Mouse (Mus musculus): ENCODE measurements around the gene Zbtb16.

The Zbtb16 gene

DNA sequence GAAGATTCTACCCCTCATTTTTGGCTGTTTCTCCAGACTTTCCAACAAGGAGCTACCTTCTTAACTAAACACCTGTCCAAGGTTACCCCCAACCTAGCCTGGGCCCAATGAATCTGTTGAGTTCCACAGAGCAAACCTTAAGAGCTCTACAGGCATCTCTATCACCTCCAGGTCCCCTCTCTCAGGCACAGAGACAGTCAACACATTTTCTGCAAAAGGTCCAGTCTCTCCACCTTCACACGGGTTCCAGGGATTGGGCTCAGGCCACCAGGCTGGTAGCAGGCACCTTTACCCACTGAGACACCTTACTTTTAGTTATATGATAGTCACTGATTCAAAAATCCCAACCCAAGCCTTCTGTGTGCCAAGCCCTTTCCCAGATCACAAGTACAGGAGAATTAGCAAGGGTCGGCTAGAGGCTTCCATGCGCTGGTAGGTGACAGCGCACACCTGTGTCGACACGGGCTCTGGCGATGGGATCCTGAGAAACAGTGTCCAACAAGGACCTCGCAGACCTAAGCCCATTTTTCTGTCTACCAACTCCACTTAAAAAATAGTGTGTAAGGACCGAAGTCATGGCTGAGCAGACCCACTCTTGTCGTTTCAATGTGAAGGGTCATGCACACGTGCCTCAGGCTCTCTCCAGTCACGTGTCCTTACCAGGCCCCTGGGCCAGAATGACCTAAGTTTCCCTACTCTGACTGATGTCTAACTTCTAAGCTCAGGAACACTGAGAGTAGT is 101.1 kb downstream of the Zbtb16 start:
- no peak for TF ChIP-seq CTCF (conservative IDR thresholded peaks at IDR 0.05; ENCODE audit: low read length)
- no peak for TF ChIP-seq NANOG (IDR thresholded peaks at IDR 0.05; ENCODE audit: borderline replicate concordance, low read length)
- TF ChIP-seq POU5F1 (IDR thresholded peaks at IDR 0.05; ENCODE audit: borderline replicate concordance, low read length) = no peak
- no peaks in the 10 kb centered on the region for H3K36me3 ChIP-seq (ENCODE audit: insufficient read depth, low read length)

DNA sequence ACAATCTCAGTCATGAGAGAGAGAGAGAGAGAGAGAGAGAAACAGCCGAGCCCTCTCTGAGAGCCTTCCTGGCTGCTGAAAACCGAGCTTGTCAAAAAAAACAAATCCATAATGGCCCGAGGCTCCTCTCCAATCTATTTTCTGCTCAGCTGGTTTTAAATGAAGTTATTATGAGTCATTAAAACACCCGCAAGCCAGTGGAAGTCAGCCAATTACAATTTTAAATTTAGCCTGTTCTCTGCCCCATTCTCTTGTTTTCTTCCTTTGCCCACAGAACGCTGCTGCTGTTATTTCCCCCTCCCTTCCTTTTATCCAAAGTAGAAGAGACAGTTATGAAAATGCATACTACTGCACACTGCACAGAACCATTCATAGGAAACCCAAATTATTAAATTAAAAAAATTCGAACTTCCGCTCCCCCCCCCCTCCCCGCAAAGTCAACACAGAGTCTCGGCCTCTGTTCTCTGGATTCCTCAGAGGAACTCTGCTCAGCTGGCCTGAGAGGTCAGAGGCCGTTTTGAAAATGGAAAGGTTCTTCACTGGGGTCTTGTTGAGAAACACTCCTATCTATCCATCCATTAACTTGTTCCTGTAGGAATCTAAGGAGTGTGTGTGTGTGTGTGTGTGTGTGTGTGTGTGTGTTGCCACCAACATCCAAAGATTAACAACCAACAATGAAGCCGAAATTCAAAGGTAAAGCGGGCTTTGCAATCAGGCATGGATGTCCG is 102.0 kb downstream of the Zbtb16 start:
- Histone ChIP-seq H3K9me3 (ENCODE audit: low read length) (no peaks in the 10 kb centered on the region), H3K27me3 (ENCODE audit: insufficient read depth, low read length) (peaks cover 8% of the 10 kb centered on the region), H3K36me3 (ENCODE audit: insufficient read depth, low read length) (no peaks in the 10 kb centered on the region), H3K4me3 (replicated peaks; ENCODE audit: low read length) (no peak overlapping the region), H3K4me1 (replicated peaks; ENCODE audit: low read depth, low read length) (no peaks in the 10 kb centered on the region)
- no peak for TF ChIP-seq CTCF (conservative IDR thresholded peaks at IDR 0.05; ENCODE audit: low read length)
- no peak for TF ChIP-seq NANOG (IDR thresholded peaks at IDR 0.05; ENCODE audit: borderline replicate concordance, low read length)
- TF ChIP-seq POU5F1 (IDR thresholded peaks at IDR 0.05; ENCODE audit: borderline replicate concordance, low read length) = no peak

More for the DNA sequence above, 101.1 kb downstream of the Zbtb16 start:
- H3K4me1 ChIP-seq (replicated peaks; ENCODE audit: low read depth, low read length) = no peaks in the 10 kb centered on the region
- no peak overlapping the region for H3K4me3 ChIP-seq (replicated peaks; ENCODE audit: low read length)
- no peaks in the 10 kb centered on the region for H3K9me3 ChIP-seq (ENCODE audit: low read length)
- H3K27me3 ChIP-seq (ENCODE audit: insufficient read depth, low read length) = peaks cover 13% of the 10 kb centered on the region

DNA sequence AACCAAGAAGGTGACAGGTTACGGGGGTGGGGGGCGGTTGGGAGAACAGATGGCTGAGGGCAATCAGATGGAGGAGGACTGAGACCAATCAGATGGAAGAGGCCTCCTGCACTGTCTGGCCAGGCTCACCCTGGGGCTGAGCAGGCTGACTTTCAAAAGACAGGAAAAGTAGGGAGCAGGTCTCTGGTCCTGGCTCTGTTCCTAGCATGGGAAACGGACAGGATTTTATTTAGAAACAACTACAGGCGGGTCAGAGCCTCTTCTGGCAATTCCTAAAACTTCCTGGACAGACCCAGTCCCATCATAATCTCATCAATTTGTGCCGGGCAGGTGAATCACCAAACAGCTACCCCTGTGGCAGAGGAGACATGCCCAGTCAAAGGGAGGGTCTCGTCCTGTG is 102.9 kb downstream of the Zbtb16 start:
- H3K4me1 ChIP-seq (replicated peaks; ENCODE audit: low read depth, low read length) = no peaks in the 10 kb centered on the region
- TF ChIP-seq CTCF (conservative IDR thresholded peaks at IDR 0.05; ENCODE audit: low read length) (no peak), NANOG (IDR thresholded peaks at IDR 0.05; ENCODE audit: borderline replicate concordance, low read length) (no peak), POU5F1 (IDR thresholded peaks at IDR 0.05; ENCODE audit: borderline replicate concordance, low read length) (no peak)
- no peaks in the 10 kb centered on the region for H3K9me3 ChIP-seq (ENCODE audit: low read length)
- H3K27me3 ChIP-seq (ENCODE audit: insufficient read depth, low read length) = peaks cover 3% of the 10 kb centered on the region; the same call in 1 of the 2 replicates
- H3K36me3 ChIP-seq (ENCODE audit: insufficient read depth, low read length) = no peaks in the 10 kb centered on the region
- no peak overlapping the region for H3K4me3 ChIP-seq (replicated peaks; ENCODE audit: low read length)

DNA sequence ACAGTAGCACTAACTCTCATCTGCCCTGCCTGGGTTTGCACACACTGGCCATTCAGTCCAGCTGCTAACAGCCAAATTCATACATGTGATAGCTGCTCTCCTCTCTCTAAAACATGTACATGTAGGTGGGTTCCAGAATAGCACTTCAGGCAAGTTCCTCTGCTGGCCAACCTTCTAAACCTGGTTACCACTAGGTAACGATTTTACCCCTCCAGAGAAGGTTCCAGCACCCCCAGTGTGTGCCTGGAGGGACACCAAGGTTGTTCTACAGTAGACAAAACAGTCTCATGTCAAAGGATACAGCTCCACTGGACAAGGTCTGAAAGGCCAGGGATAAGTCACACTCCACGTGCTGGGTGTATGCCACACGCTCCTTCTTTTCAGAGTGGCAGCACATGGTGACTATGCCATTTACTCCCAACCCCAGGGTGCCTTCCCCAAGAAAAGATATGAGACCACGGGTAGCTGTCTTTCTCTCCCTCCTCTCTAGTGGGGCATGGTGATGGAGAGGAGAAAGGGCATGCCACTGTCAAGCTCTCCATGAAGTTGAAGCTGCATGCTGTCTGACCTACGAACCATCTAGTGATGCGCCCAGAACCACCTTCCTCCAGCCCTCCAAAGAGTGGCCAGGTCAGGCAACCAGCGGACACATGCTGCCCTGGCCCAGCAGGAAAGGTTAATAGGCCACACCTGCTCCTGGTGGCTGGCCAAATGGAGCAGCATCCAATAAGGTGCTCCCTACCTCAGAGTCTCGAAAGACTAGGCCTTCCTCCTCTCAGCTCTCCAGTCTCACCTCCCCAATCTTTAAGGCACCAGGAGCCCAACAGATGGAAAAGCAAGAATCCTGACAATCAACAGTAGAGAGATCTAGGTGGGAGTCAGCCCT is 104.1 kb downstream of the Zbtb16 start:
- TF ChIP-seq NANOG (IDR thresholded peaks at IDR 0.05; ENCODE audit: borderline replicate concordance, low read length) = no peak
- no peak for TF ChIP-seq CTCF (conservative IDR thresholded peaks at IDR 0.05; ENCODE audit: low read length)
- no peak for TF ChIP-seq POU5F1 (IDR thresholded peaks at IDR 0.05; ENCODE audit: borderline replicate concordance, low read length)
- H3K36me3 ChIP-seq (ENCODE audit: insufficient read depth, low read length) = no peaks in the 10 kb centered on the region
- H3K4me1 ChIP-seq (replicated peaks; ENCODE audit: low read depth, low read length) = no peaks in the 10 kb centered on the region
- H3K27me3 ChIP-seq (ENCODE audit: insufficient read depth, low read length) = peaks cover 12% of the 10 kb centered on the region; the same call in 1 of the 2 replicates
- no peaks in the 10 kb centered on the region for H3K9me3 ChIP-seq (ENCODE audit: low read length)
- no peak overlapping the region for H3K4me3 ChIP-seq (replicated peaks; ENCODE audit: low read length)

DNA sequence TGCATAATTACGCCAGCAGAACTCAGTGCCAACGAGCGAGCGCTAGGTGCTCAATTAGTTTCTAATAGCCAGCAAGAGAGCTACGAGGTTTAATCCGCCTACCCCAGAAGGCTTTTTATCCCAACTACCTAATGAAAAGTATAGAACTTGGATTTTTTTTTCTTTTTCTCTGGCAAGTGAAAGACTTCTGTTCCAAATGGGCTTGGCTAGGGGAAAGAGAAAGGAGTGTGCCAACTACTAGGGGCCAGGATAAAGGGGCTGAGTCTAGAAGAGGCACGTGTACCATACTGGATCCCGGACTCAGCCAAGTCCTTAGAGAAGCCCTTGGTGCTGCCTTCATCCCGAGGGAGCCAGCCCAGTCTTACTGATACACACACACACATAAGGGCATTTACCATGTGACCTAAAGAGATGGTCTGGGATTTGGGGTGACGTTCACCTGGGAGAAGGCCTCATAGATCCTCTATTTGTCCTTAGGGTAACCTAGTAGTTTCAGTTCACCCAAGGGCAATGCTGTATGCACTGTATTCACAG is 105.5 kb downstream of the Zbtb16 start:
- Histone ChIP-seq H3K36me3 (ENCODE audit: insufficient read depth, low read length) (no peaks in the 10 kb centered on the region), H3K27me3 (ENCODE audit: insufficient read depth, low read length) (peaks cover 17% of the 10 kb centered on the region), H3K4me1 (replicated peaks; ENCODE audit: low read depth, low read length) (no peaks in the 10 kb centered on the region), H3K9me3 (ENCODE audit: low read length) (no peaks in the 10 kb centered on the region), H3K4me3 (replicated peaks; ENCODE audit: low read length) (no peak overlapping the region)
- TF ChIP-seq POU5F1 (IDR thresholded peaks at IDR 0.05; ENCODE audit: borderline replicate concordance, low read length) (no peak), NANOG (IDR thresholded peaks at IDR 0.05; ENCODE audit: borderline replicate concordance, low read length) (no peak), CTCF (conservative IDR thresholded peaks at IDR 0.05; ENCODE audit: low read length) (no peak)

DNA sequence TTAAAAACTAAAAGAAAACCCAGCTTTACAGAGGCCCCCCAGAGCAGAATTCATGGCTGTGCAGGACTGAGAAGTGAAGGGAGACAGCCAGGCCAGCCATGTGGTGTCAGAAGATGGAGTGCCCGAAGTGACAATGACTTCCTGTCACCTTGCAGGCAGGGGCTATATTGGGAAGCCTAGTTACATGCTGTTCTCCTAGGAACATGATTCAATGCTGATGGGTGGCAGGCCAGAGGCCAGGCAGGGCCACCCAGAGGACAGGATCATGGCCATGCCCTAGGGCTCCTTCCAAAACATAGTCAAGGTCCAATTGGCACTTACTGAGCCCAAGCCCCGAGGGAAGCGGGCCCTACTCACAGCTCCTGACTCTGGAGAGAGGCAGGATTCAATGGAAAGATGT is 106.6 kb downstream of the Zbtb16 start:
- no peak for TF ChIP-seq CTCF (conservative IDR thresholded peaks at IDR 0.05; ENCODE audit: low read length)
- no peak for TF ChIP-seq NANOG (IDR thresholded peaks at IDR 0.05; ENCODE audit: borderline replicate concordance, low read length)
- TF ChIP-seq POU5F1 (IDR thresholded peaks at IDR 0.05; ENCODE audit: borderline replicate concordance, low read length) = no peak
- H3K27me3 ChIP-seq (ENCODE audit: insufficient read depth, low read length) = peaks cover 20% of the 10 kb centered on the region
- H3K4me3 ChIP-seq (replicated peaks; ENCODE audit: low read length) = no peak overlapping the region
- H3K4me1 ChIP-seq (replicated peaks; ENCODE audit: low read depth, low read length) = no peaks in the 10 kb centered on the region
- H3K9me3 ChIP-seq (ENCODE audit: low read length) = no peaks in the 10 kb centered on the region
- no peaks in the 10 kb centered on the region for H3K36me3 ChIP-seq (ENCODE audit: insufficient read depth, low read length)

DNA sequence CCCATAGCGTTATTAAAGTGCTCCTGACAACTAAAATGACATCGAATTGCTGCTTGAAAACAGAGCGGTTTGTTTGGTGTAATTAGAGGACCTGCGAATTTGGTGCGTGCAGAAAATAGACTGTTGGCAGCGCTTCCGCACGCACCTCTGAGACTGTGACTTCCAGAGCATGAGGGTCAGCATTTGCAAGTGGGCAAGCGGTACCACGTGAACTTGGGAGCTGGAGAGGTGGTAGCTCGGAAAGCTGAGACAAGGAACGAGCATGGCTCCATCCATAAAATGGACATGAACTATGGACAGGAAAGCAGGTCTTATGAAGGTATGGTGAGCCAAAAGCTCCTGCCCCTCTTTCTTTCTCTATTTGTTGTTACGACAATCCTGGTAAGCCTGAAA is 107.3 kb downstream of the Zbtb16 start:
- H3K36me3 ChIP-seq (ENCODE audit: insufficient read depth, low read length) = no peaks in the 10 kb centered on the region
- H3K27me3 ChIP-seq (ENCODE audit: insufficient read depth, low read length) = peaks cover 20% of the 10 kb centered on the region
- H3K9me3 ChIP-seq (ENCODE audit: low read length) = no peaks in the 10 kb centered on the region
- H3K4me1 ChIP-seq (replicated peaks; ENCODE audit: low read depth, low read length) = no peaks in the 10 kb centered on the region
- H3K4me3 ChIP-seq (replicated peaks; ENCODE audit: low read length) = no peak overlapping the region
- TF ChIP-seq CTCF (conservative IDR thresholded peaks at IDR 0.05; ENCODE audit: low read length) = no peak
- TF ChIP-seq POU5F1 (IDR thresholded peaks at IDR 0.05; ENCODE audit: borderline replicate concordance, low read length) = no peak
- no peak for TF ChIP-seq NANOG (IDR thresholded peaks at IDR 0.05; ENCODE audit: borderline replicate concordance, low read length)
